Mouse (Mus musculus) embryonic facial prominence, embryonic 12.5 days (tissue): Measurements from ENCODE around the gene Npas1. TPM values are rescaled to one million over a fixed set of nuclear protein-coding genes. Genes with fewer than 3 reads are reported as not detected.

ENCODE experiments used
- ATAC-seq: fragments of 200-750 bp; cut with Nextera tagmentation; 2 replicates; pipeline ENCODE4 v1.8.0; 2017; ENCODE audit not compliant: insufficient number of reproducible peaks, insufficient read depth, low FRiP score, low TSS enrichment
- H3K27ac ChIP-seq: fragments of 300-500 bp; sonication (generic); 2 replicates; pipeline ENCODE4 v1.5.1; 2016; ENCODE audit warnings: mild to moderate bottlenecking
- H3K27me3 ChIP-seq: fragments of 300-500 bp; sonication (generic); 2 replicates; pipeline ENCODE4 v1.6.1; 2016; ENCODE audit warnings: mild to moderate bottlenecking, moderate library complexity
- H3K36me3 ChIP-seq: fragments of 300-500 bp; sonication (generic); 2 replicates; pipeline ENCODE4 v1.6.1; 2016; ENCODE audit warnings: mild to moderate bottlenecking
- H3K4me1 ChIP-seq: fragments of 300-500 bp; sonication (generic); 2 replicates; pipeline ENCODE4 v1.6.1; 2016
- H3K4me2 ChIP-seq: fragments of 300-500 bp; sonication (generic); replicated peaks from 2 replicates; pipeline ENCODE4 v1.6.1; 2016; ENCODE audit warnings: mild to moderate bottlenecking, moderate library complexity
- H3K4me3 ChIP-seq: fragments of 300-500 bp; sonication (generic); 2 replicates; pipeline ENCODE4 v1.5.1; 2016; ENCODE audit warnings: mild to moderate bottlenecking
- H3K9ac ChIP-seq: fragments of 300-500 bp; sonication (generic); 2 replicates; pipeline ENCODE4 v1.6.1; 2016; ENCODE audit warnings: mild to moderate bottlenecking, moderate library complexity
- H3K9me3 ChIP-seq: fragments of 300-500 bp; sonication (generic); 2 replicates; pipeline ENCODE4 v1.6.1; 2016; ENCODE audit warnings: mild to moderate bottlenecking, moderate library complexity
- WGBS: fragments of 180-500 bp; shearing (Covaris S2); methylation state at CpG from one replicate; pipeline ENCODE4 v1.1.7; 2016; 5-methylcytosine and 5-hydroxymethylcytosine counted together
- polyA plus RNA-seq: library from polyadenylated mRNA; unstranded; fragments of >200 nt; fragmentation: Nextera tagmentation; extraction: Ambion mirVana; gene quantifications from 2 replicates; pipeline ENCODE4 v1.2.1, GENCODE M21; 2016

Npas1 gene
- polyA plus RNA-seq, result 0.72 and 0.85 TPM in 2 replicates

GRCm38 (mm10) chr7:16477628-16478027 is at the start of gene Npas1:
Gene Npas1, minus strand, starts transcription at chr7:16477728.
- H3K4me3 ChIP-seq, result peak within 1 kb of the TSS; percentile 31
- peaks cover 13% of the 10 kb centered on the region for H3K4me1 ChIP-seq
- ATAC-seq, result no peak
- H3K9ac ChIP-seq, result no peak within 1 kb of the TSS
- no peak within 1 kb of the TSS for H3K27ac ChIP-seq
- H3K9me3 ChIP-seq, result no peaks in the 10 kb centered on the region
- peaks cover 52% of the 10 kb centered on the region for H3K27me3 ChIP-seq
- peak within 1 kb of the TSS; percentile 50 for H3K4me2 ChIP-seq
- 85% methylated on average over 8 of the region's 8 CpGs for WGBS
- no peaks in the 10 kb centered on the region for H3K36me3 ChIP-seq

GRCm38 (mm10) chr7:16525995-16526394 is 48.5 kb upstream of the Npas1 start:
- Histone ChIP-seq H3K4me1 (no peaks in the 10 kb centered on the region), H3K4me3 (no peak overlapping the region), H3K27ac (no peak overlapping the region), H3K36me3 (peaks cover 8% of the 10 kb centered on the region), H3K9me3 (no peaks in the 10 kb centered on the region), H3K27me3 (no peaks in the 10 kb centered on the region), H3K4me2 (no peak overlapping the region), H3K9ac (no peak overlapping the region)
- no peak for ATAC-seq
- 95% methylated on average over 2 of the region's 2 CpGs for WGBS

- H3K27me3 ChIP-seq, result no peaks in the 10 kb centered on the region
- no peak overlapping the region for H3K9ac ChIP-seq
- H3K36me3 ChIP-seq, result peaks cover 11% of the 10 kb centered on the region
- no peak overlapping the region for H3K27ac ChIP-seq
- no peak overlapping the region for H3K4me2 ChIP-seq
- H3K4me1 ChIP-seq, result no peaks in the 10 kb centered on the region
- 93% methylated on average over 3 of the region's 3 CpGs for WGBS
- H3K9me3 ChIP-seq, result no peaks in the 10 kb centered on the region
- H3K4me3 ChIP-seq, result no peak overlapping the region
- no peak for ATAC-seq
Measured at GRCm38 (mm10) chr7:16525448-16525847, 47.9 kb upstream of the Npas1 start.

GRCm38 (mm10) chr7:16524308-16524707 is 46.8 kb upstream of the Npas1 start:
- Histone ChIP-seq H3K4me2 (no peak overlapping the region), H3K4me3 (no peak overlapping the region), H3K9ac (no peak overlapping the region), H3K27ac (no peak overlapping the region), H3K27me3 (no peaks in the 10 kb centered on the region), H3K36me3 (peaks cover 17% of the 10 kb centered on the region), H3K9me3 (no peaks in the 10 kb centered on the region), H3K4me1 (no peaks in the 10 kb centered on the region)
- WGBS, result 86% methylated on average over 2 of the region's 2 CpGs
- ATAC-seq, result no peak

- no peaks in the 10 kb centered on the region for H3K9me3 ChIP-seq
- no peak overlapping the region for H3K4me3 ChIP-seq
- H3K27me3 ChIP-seq, result no peaks in the 10 kb centered on the region
- H3K36me3 ChIP-seq, result peaks cover 26% of the 10 kb centered on the region; the same call in 1 of the 2 replicates
- H3K4me1 ChIP-seq, result no peaks in the 10 kb centered on the region
- H3K27ac ChIP-seq, result no peak overlapping the region
- H3K4me2 ChIP-seq, result no peak overlapping the region
- no peak for ATAC-seq
- no peak overlapping the region for H3K9ac ChIP-seq
- WGBS, result 99% methylated on average over 2 of the region's 2 CpGs
Measured at GRCm38 (mm10) chr7:16519310-16519709, 41.8 kb upstream of the Npas1 start.

- H3K9me3 ChIP-seq, result no peaks in the 10 kb centered on the region
- H3K4me2 ChIP-seq, result no peak overlapping the region
- no peaks in the 10 kb centered on the region for H3K27me3 ChIP-seq
- no peak overlapping the region for H3K9ac ChIP-seq
- no peak for ATAC-seq
- no peak overlapping the region for H3K27ac ChIP-seq
- H3K4me1 ChIP-seq, result no peaks in the 10 kb centered on the region
- H3K4me3 ChIP-seq, result no peak overlapping the region
- H3K36me3 ChIP-seq, result peaks cover 31% of the 10 kb centered on the region
- WGBS, result 88% methylated on average over 5 of the region's 5 CpGs
Measured at GRCm38 (mm10) chr7:16517198-16517597, 39.7 kb upstream of the Npas1 start.

GRCm38 (mm10) chr7:16507284-16507683 is 29.8 kb upstream of the Npas1 start:
- H3K36me3 ChIP-seq, result peaks cover 71% of the 10 kb centered on the region
- H3K9me3 ChIP-seq, result no peaks in the 10 kb centered on the region
- H3K4me1 ChIP-seq, result no peaks in the 10 kb centered on the region
- H3K27ac ChIP-seq, result no peak overlapping the region
- H3K4me2 ChIP-seq, result no peak overlapping the region
- WGBS, result 17% methylated on average over 3 of the region's 3 CpGs
- H3K4me3 ChIP-seq, result no peak overlapping the region
- H3K27me3 ChIP-seq, result no peaks in the 10 kb centered on the region
- no peak for ATAC-seq
- H3K9ac ChIP-seq, result no peak overlapping the region

GRCm38 (mm10) chr7:16505226-16505593 is 27.7 kb upstream of the Npas1 start:
- H3K4me2 ChIP-seq, result no peak overlapping the region
- ATAC-seq, result no peak
- H3K9ac ChIP-seq, result no peak overlapping the region
- H3K4me1 ChIP-seq, result no peaks in the 10 kb centered on the region
- H3K27me3 ChIP-seq, result no peaks in the 10 kb centered on the region
- no peaks in the 10 kb centered on the region for H3K9me3 ChIP-seq
- no peak overlapping the region for H3K27ac ChIP-seq
- 89% methylated on average over 3 of the region's 3 CpGs for WGBS
- peaks cover 67% of the 10 kb centered on the region for H3K36me3 ChIP-seq
- H3K4me3 ChIP-seq, result no peak overlapping the region

GRCm38 (mm10) chr7:16504573-16505225 is 27.2 kb upstream of the Npas1 start:
- H3K9ac ChIP-seq, result no peak overlapping the region
- no peaks in the 10 kb centered on the region for H3K9me3 ChIP-seq
- no peaks in the 10 kb centered on the region for H3K27me3 ChIP-seq
- ATAC-seq, result no peak
- no peak overlapping the region for H3K4me2 ChIP-seq
- H3K27ac ChIP-seq, result no peak overlapping the region
- H3K4me3 ChIP-seq, result no peak overlapping the region
- WGBS, result 91% methylated on average over 2 of the region's 2 CpGs
- H3K4me1 ChIP-seq, result no peaks in the 10 kb centered on the region
- H3K36me3 ChIP-seq, result peaks cover 66% of the 10 kb centered on the region

GRCm38 (mm10) chr7:16501571-16501970 is 24.0 kb upstream of the Npas1 start:
- WGBS, result 91% methylated on average over 4 of the region's 4 CpGs
- Histone ChIP-seq H3K4me1 (no peaks in the 10 kb centered on the region), H3K4me2 (no peak overlapping the region), H3K9ac (no peak overlapping the region), H3K36me3 (peaks cover 85% of the 10 kb centered on the region), H3K4me3 (no peak overlapping the region), H3K27ac (no peak overlapping the region), H3K27me3 (no peaks in the 10 kb centered on the region), H3K9me3 (no peaks in the 10 kb centered on the region)
- ATAC-seq, result no peak

- no peak overlapping the region for H3K4me3 ChIP-seq
- WGBS, result 88% methylated on average over 6 of the region's 6 CpGs
- H3K36me3 ChIP-seq, result peaks cover 79% of the 10 kb centered on the region
- no peak for ATAC-seq
- no peak overlapping the region for H3K27ac ChIP-seq
- no peaks in the 10 kb centered on the region for H3K9me3 ChIP-seq
- no peak overlapping the region for H3K9ac ChIP-seq
- H3K27me3 ChIP-seq, result no peaks in the 10 kb centered on the region
- H3K4me2 ChIP-seq, result no peak overlapping the region
- H3K4me1 ChIP-seq, result no peaks in the 10 kb centered on the region
Measured at GRCm38 (mm10) chr7:16499671-16500104, 22.2 kb upstream of the Npas1 start.

GRCm38 (mm10) chr7:16496260-16496659 is 18.7 kb upstream of the Npas1 start:
- ATAC-seq, result no peak
- no peak overlapping the region for H3K27ac ChIP-seq
- H3K36me3 ChIP-seq, result peaks cover 47% of the 10 kb centered on the region
- no peaks in the 10 kb centered on the region for H3K9me3 ChIP-seq
- H3K4me3 ChIP-seq, result no peak overlapping the region
- H3K9ac ChIP-seq, result no peak overlapping the region
- WGBS, result 84% methylated on average over 3 of the region's 3 CpGs
- no peak overlapping the region for H3K4me2 ChIP-seq
- H3K4me1 ChIP-seq, result no peaks in the 10 kb centered on the region
- H3K27me3 ChIP-seq, result no peaks in the 10 kb centered on the region
